Mouse (Mus musculus): Measurements from ENCODE around the gene Nr5a2. TPM values are rescaled to one million over a fixed set of nuclear protein-coding genes. Genes with fewer than 3 reads are reported as not detected.

Gene Nr5a2
- polyA plus RNA-seq, 1 experiment from 2014 or later = 1.3 TPM

DNA sequence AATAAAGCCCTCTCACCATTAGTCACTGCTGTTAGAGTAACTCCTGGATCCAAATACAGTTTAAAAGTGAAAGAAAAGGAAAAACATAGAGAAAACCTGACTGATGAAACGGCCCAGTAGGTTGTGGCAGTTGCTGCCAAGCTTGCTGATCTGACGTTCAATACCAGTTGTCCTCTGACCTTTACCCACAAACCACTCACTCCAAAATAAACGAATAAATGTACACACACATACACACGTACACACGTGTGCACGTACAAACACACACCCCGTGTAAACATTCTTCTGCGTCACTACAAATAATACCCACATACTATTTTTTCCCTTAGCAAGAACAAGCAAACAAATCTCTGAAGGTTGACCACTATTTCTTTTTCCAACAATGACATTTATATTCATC lies 64.4 kb downstream of the Nr5a2 start:
- Histone ChIP-seq H3K27me3 (no peaks in the 10 kb centered on the region), H3K4me1 (no peaks in the 10 kb centered on the region), H3K27ac (replicated peaks) (no peak overlapping the region), H3K4me2 (replicated peaks) (no peak overlapping the region), H3K36me3 (no peaks in the 10 kb centered on the region), H3K9me3 (no peaks in the 10 kb centered on the region), H3K4me3 (no peak overlapping the region), H3K9ac (replicated peaks) (no peak overlapping the region)
- 92% methylated on average over 8 of the region's 8 CpGs for WGBS
- no peak for ATAC-seq (ENCODE audit: low FRiP score, low read depth)

DNA sequence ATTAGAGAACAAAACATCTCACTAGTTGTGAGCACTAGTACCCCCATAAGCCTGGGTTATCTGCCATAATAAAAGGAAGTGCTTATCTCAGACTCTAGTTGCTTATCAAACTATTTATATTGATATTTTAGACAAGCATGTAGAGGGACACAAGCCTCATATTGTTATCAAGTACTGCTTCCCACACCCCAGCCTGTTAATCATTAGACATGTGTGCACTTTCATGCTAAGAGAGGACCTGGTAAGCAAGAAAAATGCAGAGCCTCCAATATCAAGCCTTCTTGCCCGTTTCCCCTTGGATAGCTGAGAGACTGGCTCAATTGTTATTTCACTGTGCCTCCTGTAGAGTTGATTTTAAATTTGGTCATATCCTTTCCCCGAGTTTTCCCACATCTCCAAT lies 65.5 kb downstream of the Nr5a2 start:
- Histone ChIP-seq H3K4me1 (no peaks in the 10 kb centered on the region), H3K9ac (replicated peaks) (no peak overlapping the region), H3K9me3 (no peaks in the 10 kb centered on the region), H3K4me2 (replicated peaks) (no peak overlapping the region), H3K4me3 (no peak overlapping the region), H3K36me3 (no peaks in the 10 kb centered on the region), H3K27me3 (no peaks in the 10 kb centered on the region), H3K27ac (replicated peaks) (no peak overlapping the region)
- WGBS = 75% methylated on average over 2 of the region's 2 CpGs
- no peak for ATAC-seq (ENCODE audit: low FRiP score, low read depth)

DNA sequence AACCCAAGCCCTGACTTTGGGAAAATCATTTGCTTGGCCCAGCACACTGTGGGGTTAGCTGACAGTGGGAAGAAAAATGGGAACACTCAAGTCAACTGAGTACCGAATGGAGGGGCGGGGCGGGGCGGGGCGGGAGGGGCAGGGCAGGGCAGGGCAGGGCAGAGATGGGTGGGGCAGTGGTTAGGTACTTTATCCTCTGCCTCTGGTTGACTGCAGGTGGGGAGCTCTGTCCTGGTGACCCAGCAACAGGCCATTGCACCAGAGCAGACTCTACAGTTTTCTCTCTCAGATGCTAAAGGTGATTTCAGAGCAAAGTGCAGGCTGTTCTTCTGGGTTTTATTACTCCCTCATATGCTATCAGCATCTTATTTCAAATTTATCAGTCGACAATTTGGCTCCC lies 67.1 kb downstream of the Nr5a2 start:
- Histone ChIP-seq H3K9me3 (no peaks in the 10 kb centered on the region), H3K9ac (replicated peaks) (no peak overlapping the region), H3K27ac (replicated peaks) (no peak overlapping the region), H3K4me2 (replicated peaks) (no peak overlapping the region), H3K36me3 (no peaks in the 10 kb centered on the region), H3K27me3 (no peaks in the 10 kb centered on the region), H3K4me3 (no peak overlapping the region), H3K4me1 (peaks cover 5% of the 10 kb centered on the region)
- 92% methylated on average over 6 of the region's 6 CpGs for WGBS
- ATAC-seq (ENCODE audit: low FRiP score, low read depth) = no peak

DNA sequence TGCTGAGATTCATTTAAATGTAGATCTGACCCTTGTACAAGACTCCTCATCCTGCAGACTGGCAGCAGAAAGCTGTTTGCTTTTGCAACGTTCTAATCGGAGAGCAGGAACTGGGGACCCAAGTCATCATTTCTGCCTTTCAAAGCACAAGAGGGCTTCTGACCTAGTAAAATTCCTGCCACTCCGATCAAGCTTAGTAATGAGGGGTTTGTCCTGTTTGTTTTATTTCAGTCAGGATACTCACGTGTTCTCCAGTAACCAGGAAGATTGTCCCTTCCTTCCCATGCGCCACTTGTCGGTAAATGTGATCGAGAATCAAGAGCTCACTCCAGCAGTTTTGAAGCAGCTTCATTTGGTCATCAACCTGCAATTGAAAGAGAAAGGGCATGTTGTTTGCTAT lies 69.8 kb downstream of the Nr5a2 start:
- no peaks in the 10 kb centered on the region for H3K9me3 ChIP-seq
- H3K4me2 ChIP-seq (replicated peaks) = no peak overlapping the region
- H3K4me3 ChIP-seq = no peak overlapping the region
- no peaks in the 10 kb centered on the region for H3K36me3 ChIP-seq
- WGBS = 80% methylated on average over 7 of the region's 7 CpGs
- H3K4me1 ChIP-seq = peaks cover 5% of the 10 kb centered on the region
- no peak for ATAC-seq (ENCODE audit: low FRiP score, low read depth)
- H3K27me3 ChIP-seq = no peaks in the 10 kb centered on the region
- H3K9ac ChIP-seq (replicated peaks) = no peak overlapping the region
- H3K27ac ChIP-seq (replicated peaks) = no peak overlapping the region

DNA sequence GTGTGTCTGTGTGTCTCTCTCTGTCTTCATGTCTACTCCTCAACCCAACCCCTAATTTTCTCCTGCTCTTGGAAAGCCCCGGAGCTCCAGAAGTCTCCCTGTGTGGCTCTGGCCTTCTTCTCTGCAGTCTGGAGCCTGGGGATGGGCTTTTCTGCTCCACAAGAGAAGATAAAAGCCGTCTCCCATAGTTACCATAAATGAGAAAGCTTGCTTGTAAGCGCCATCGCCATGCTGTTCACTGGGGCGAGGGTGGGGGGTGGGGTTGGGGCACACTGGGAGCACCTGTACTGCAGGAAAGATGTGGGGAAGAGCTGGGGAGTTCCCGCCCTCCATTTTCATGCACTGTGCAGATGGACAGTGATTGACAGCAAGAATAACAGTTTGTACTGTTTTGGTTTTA lies 71.5 kb downstream of the Nr5a2 start:
- H3K27ac ChIP-seq (replicated peaks) = no peak overlapping the region; the same call in 1 of the 2 replicates
- no peaks in the 10 kb centered on the region for H3K27me3 ChIP-seq
- WGBS = 34% methylated on average over 6 of the region's 6 CpGs
- no peak for ATAC-seq (ENCODE audit: low FRiP score, low read depth)
- H3K9ac ChIP-seq (replicated peaks) = no peak overlapping the region
- H3K36me3 ChIP-seq = no peaks in the 10 kb centered on the region
- H3K4me1 ChIP-seq = peaks cover 5% of the 10 kb centered on the region
- no peaks in the 10 kb centered on the region for H3K9me3 ChIP-seq
- H3K4me2 ChIP-seq (replicated peaks) = no peak overlapping the region
- H3K4me3 ChIP-seq = no peak overlapping the region

DNA sequence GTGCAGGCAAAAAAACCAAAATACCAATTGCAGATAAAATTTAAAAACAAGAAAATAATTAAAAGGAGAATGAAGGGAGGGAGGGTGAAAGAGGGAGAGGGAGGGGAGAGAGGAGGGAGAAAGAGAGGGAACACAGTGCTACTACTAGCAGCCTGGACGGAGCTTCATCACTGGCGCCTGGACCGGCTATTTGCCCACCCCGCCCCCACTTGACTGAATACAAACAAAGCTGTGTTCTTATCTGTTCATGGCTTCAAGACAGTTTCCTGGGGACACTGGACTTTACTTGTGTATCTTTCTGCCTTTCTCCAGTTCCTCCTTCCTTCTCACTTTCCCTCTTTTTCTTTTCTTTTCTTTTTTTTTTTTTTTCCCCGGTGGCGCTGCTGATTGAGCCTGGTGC lies 73.6 kb downstream of the Nr5a2 start:
- whole genome bisulfite sequencing = 58% methylated on average over 6 of the region's 6 CpGs
- Histone ChIP-seq H3K4me2 (replicated peaks) (no peak overlapping the region), H3K9me3 (no peaks in the 10 kb centered on the region), H3K36me3 (no peaks in the 10 kb centered on the region), H3K4me1 (peaks cover 5% of the 10 kb centered on the region), H3K27me3 (no peaks in the 10 kb centered on the region), H3K4me3 (no peak overlapping the region), H3K27ac (replicated peaks) (no peak overlapping the region), H3K9ac (replicated peaks) (no peak overlapping the region)
- ATAC-seq (ENCODE audit: low FRiP score, low read depth) = no peak

DNA sequence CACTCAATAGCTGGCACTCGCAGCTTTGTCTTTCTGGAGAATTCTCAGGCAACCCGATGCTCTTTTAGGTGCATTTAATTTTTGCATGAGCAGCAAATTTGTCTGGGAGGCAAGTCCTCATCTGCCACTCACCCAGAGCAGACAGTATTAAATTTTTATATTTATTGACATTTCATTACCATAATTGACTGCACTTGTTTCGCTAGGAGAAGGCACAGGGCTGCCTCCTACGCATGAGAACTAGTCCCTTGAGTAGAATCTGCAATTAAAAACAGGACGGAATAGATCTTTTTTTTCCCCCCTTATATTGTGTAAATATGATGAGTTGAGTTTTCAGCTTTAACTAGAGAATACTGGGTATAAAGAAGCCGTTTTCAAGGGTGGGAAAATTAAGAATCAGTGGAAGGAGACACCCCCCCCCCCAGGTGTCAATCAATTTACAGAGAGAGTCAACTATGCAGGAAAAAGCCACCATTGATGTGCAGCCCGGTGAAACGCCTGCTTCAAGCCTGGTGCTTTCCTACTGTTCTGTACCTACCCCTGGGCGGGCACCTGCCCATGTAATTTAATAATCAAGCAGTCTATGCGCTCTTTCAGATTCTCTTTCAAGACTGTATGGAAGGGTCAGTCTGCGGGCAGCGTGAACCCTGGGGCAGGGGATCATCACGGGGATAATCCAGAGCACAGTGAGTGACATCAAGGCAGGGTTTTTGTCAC lies 76.6 kb downstream of the Nr5a2 start:
- H3K36me3 ChIP-seq = no peaks in the 10 kb centered on the region
- no peak overlapping the region for H3K4me3 ChIP-seq
- ATAC-seq (ENCODE audit: low FRiP score, low read depth) = peak; percentile 58
- H3K4me1 ChIP-seq = peaks cover 2% of the 10 kb centered on the region
- H3K27ac ChIP-seq (replicated peaks) = no peak overlapping the region; the same call in 1 of the 2 replicates
- H3K9ac ChIP-seq (replicated peaks) = no peak overlapping the region
- WGBS = 67% methylated on average over 13 of the region's 13 CpGs
- no peak overlapping the region for H3K4me2 ChIP-seq (replicated peaks)
- no peaks in the 10 kb centered on the region for H3K27me3 ChIP-seq
- H3K9me3 ChIP-seq = no peaks in the 10 kb centered on the region

DNA sequence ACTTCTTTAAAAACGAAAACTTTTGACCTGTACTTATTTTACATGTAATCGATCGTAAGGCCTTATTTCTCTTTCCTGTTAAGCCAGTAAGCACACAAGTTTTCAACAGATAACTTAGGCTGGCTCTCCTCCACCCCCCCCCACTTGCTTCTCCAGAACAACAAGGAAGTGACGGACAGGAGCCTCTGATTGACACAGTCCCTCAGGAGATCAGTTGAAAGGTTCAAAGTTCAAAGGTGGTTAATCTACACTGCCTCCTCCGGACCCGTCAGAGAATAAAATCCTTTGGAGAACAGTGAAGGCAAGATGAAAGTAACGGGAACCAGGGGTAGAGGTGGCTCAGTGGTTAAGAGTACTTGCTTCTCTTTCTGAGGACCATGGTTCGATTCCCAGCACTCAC lies 80.0 kb downstream of the Nr5a2 start:
- H3K27ac ChIP-seq (replicated peaks) = no peak overlapping the region
- no peak for ATAC-seq (ENCODE audit: low FRiP score, low read depth)
- no peak overlapping the region for H3K4me2 ChIP-seq (replicated peaks)
- no peaks in the 10 kb centered on the region for H3K4me1 ChIP-seq
- no peaks in the 10 kb centered on the region for H3K36me3 ChIP-seq
- H3K9me3 ChIP-seq = no peaks in the 10 kb centered on the region
- 80% methylated on average over 8 of the region's 8 CpGs for WGBS
- H3K27me3 ChIP-seq = no peaks in the 10 kb centered on the region
- no peak overlapping the region for H3K4me3 ChIP-seq
- H3K9ac ChIP-seq (replicated peaks) = no peak overlapping the region

DNA sequence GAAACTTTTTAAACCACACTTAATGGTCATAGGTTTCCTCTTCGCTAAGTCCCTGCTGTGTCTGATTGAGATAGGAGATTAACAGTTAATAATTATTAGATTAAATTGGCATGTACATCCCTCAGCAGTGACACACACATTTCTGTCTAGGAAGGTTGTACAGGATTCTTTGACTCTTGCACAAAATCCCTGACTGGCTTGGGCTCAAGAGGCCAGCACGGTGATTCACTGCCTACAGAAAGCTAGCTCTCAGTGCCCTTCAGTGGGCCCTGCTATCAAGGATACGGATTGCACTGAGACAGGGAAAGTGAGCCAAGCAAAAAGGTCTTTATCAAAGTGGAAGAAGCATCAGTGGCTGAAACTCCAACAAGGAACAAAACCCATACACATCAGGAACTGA lies 85.2 kb downstream of the Nr5a2 start:
- Histone ChIP-seq H3K36me3 (no peaks in the 10 kb centered on the region), H3K27ac (replicated peaks) (no peak overlapping the region), H3K9ac (replicated peaks) (no peak overlapping the region), H3K4me3 (no peak overlapping the region), H3K27me3 (no peaks in the 10 kb centered on the region), H3K4me2 (replicated peaks) (no peak overlapping the region), H3K9me3 (no peaks in the 10 kb centered on the region), H3K4me1 (no peaks in the 10 kb centered on the region)
- no peak for ATAC-seq (ENCODE audit: low FRiP score, low read depth)
- whole genome bisulfite sequencing = 96% methylated on average over 3 of the region's 3 CpGs

DNA sequence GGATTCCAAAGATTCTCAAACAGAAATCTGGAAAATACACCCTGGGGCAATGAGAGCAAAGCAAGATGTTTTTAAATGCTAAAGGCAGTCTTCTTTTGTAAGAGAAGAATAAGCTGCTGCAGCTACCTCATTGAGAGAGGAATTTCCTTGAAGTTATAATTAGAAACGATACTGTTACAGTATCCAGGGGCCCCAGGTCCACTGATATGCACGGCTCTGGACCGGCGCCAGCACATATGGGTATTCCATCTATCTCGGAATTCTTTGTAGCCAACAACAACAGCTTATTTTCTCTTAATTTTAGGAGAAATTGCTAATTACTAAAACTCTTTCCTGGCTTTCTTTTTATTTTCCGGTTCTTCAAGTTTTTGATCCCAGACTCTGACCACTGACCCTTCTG lies 91.3 kb downstream of the Nr5a2 start:
- no peaks in the 10 kb centered on the region for H3K36me3 ChIP-seq
- H3K9ac ChIP-seq (replicated peaks) = no peak overlapping the region
- no peaks in the 10 kb centered on the region for H3K4me1 ChIP-seq
- 85% methylated on average over 6 of the region's 6 CpGs for WGBS
- no peaks in the 10 kb centered on the region for H3K27me3 ChIP-seq
- H3K9me3 ChIP-seq = no peaks in the 10 kb centered on the region
- H3K4me3 ChIP-seq = no peak overlapping the region
- no peak overlapping the region for H3K4me2 ChIP-seq (replicated peaks)
- no peak overlapping the region for H3K27ac ChIP-seq (replicated peaks)
- no peak for ATAC-seq (ENCODE audit: low FRiP score, low read depth)

DNA sequence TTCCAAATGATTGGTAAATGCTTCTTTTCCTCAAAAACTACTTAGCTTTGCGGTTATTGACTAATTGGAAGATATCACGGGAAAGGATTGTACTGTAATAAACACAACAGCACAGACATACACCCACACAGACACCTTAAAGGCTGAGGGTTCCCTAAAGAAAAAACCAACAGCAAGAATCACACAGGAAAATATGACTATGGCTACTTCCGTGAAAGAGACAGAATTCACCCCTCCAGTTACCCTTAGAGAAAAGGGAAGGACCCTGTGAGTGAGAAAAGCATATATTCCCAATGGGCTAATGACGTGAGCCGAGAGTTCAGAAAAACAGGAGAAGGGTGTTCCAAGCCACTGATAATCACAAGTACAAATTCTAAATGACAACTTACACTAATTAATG lies 92.0 kb downstream of the Nr5a2 start:
- WGBS = 91% methylated on average over 5 of the region's 5 CpGs
- no peaks in the 10 kb centered on the region for H3K9me3 ChIP-seq
- no peak overlapping the region for H3K4me3 ChIP-seq
- H3K36me3 ChIP-seq = no peaks in the 10 kb centered on the region
- H3K4me1 ChIP-seq = no peaks in the 10 kb centered on the region
- no peak overlapping the region for H3K4me2 ChIP-seq (replicated peaks)
- no peaks in the 10 kb centered on the region for H3K27me3 ChIP-seq
- no peak for ATAC-seq (ENCODE audit: low FRiP score, low read depth)
- H3K9ac ChIP-seq (replicated peaks) = no peak overlapping the region
- no peak overlapping the region for H3K27ac ChIP-seq (replicated peaks)

DNA sequence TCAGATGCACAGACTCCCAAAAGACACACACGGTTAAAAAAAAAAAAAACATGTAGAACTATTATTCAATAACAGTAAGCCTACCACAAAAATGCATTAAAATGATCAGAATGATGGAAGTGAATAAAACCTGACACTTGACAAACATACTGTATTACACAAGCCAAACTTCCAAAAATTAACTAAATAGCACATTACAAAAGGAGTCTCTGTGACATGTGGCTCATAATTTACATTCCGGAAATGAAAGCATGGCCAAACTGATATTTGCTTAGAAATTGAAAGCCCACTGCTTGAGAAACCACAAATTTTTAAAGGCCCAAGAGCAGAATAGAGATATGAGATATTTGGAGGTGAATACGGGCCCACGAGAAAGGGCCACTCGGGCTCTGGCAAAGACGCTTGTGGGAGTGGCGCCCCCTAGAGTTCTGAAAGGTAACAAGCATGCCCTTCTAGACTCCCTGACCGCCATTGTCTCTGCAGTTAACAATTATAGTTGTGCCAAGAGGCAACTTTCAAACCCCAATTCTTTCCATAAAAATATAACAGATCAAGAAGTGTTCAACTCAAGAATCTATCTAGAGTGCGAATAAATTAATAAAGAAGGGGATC lies 93.7 kb downstream of the Nr5a2 start:
- H3K9me3 ChIP-seq = no peaks in the 10 kb centered on the region
- H3K36me3 ChIP-seq = no peaks in the 10 kb centered on the region
- no peak overlapping the region for H3K9ac ChIP-seq (replicated peaks)
- H3K4me2 ChIP-seq (replicated peaks) = no peak overlapping the region
- WGBS = 72% methylated on average over 9 of the region's 9 CpGs
- H3K4me3 ChIP-seq = no peak overlapping the region
- H3K27ac ChIP-seq (replicated peaks) = no peak overlapping the region
- no peak for ATAC-seq (ENCODE audit: low FRiP score, low read depth)
- H3K4me1 ChIP-seq = no peaks in the 10 kb centered on the region
- no peaks in the 10 kb centered on the region for H3K27me3 ChIP-seq

DNA sequence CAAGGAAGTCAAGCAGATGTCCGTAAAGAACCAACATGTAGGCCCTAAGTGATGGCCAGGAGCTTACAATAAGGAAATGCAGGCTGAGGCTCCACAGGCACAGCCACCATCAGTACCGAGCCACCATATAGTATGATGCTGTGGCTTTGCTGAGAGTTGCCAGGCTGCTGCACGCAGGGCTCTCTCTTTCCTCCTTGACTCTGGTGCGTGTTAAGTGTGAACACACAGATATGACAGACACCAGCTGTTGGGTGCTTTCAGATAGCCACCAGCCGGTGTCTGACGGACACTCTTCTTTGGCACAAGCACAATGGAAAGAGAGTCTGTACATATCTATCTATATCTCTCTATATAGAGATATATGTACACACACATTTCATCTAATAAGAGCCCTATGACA lies 97.0 kb downstream of the Nr5a2 start:
- no peak overlapping the region for H3K9ac ChIP-seq (replicated peaks)
- H3K4me3 ChIP-seq = no peak overlapping the region
- no peak overlapping the region for H3K4me2 ChIP-seq (replicated peaks)
- no peaks in the 10 kb centered on the region for H3K36me3 ChIP-seq
- no peaks in the 10 kb centered on the region for H3K9me3 ChIP-seq
- ATAC-seq (ENCODE audit: low FRiP score, low read depth) = no peak
- H3K27ac ChIP-seq (replicated peaks) = no peak overlapping the region
- H3K27me3 ChIP-seq = no peaks in the 10 kb centered on the region
- 89% methylated on average over 6 of the region's 6 CpGs for WGBS
- 0 out of 2 replicates have a peak, but pooled peaks cover 3% of the 10 kb centered on the region for H3K4me1 ChIP-seq

All from midbrain, embryonic 12.5 days (tissue).